In genomic region chr4:117654016-117654702, GRCm38 (mm10) we compare ENCODE assay signal across 11 mouse cellular contexts. TPM values are rescaled to one million over a fixed set of nuclear protein-coding genes. Genes with fewer than 3 reads are reported as not detected.
DNase-seq lines count a peak whose midpoint lies in the region; ATAC-seq lines count a peak whose summit lies in the region.
"Had no signal": no experiment of that assay in that cellular context is flagged by ENCODE, and none has a peak within 500 bp of the region (broad histone marks: within the 10 kb centered on the region; RNA-seq: fewer than 3 reads in every experiment).

No protein-coding gene starts in this region.

- WGBS in forebrain, embryonic 12.5 days: 7% methylated on average over 10 of the region's 10 CpGs
- 17% methylated on average over 10 of the region's 10 CpGs for WGBS in hindbrain, embryonic 16.5 days
- 9% methylated on average over 9 of the region's 10 CpGs for WGBS in midbrain, embryonic 16.5 days

- H3K27me3 ChIP-seq in forebrain, embryonic 12.5 days: no peaks in the 10 kb centered on the region
- no peaks in the 10 kb centered on the region for H3K27me3 ChIP-seq in hindbrain, embryonic 16.5 days (replicated peaks; ENCODE audit: control insufficient read depth, insufficient read depth, low read length)
- no peaks in the 10 kb centered on the region for H3K27me3 ChIP-seq in midbrain, embryonic 16.5 days (ENCODE audit: control insufficient read depth, insufficient read depth, low read depth, low read length)

- H3K27ac ChIP-seq in forebrain, embryonic 12.5 days: peak overlapping the region; percentile 89
- peak overlapping the region; percentile 6; the same call in 1 of the 2 replicates for H3K27ac ChIP-seq in hindbrain, embryonic 16.5 days (ENCODE audit: low read depth, low read length)
- peak overlapping the region; percentile 73 for H3K27ac ChIP-seq in midbrain, embryonic 16.5 days (ENCODE audit: low read length)

- ATAC-seq in forebrain, embryonic 12.5 days (ENCODE audit: low FRiP score): peak; percentile 39
- ATAC-seq in hindbrain, embryonic 16.5 days: peak; percentile 38; the same call in 1 of the 2 replicates
- peak; percentile 37; the same call in 1 of the 2 replicates for ATAC-seq in midbrain, embryonic 16.5 days
- no peak for ATAC-seq in CD4-positive, CD25-positive, alpha-beta regulatory T cell, adult 4 months
- ATAC-seq in granulocyte monocyte progenitor cell, adult 5-6 weeks (replicated peaks; ENCODE audit: poor library complexity, severe bottlenecking): no peak

- peaks cover 4% of the 10 kb centered on the region; the same call in 1 of the 2 replicates for H3K36me3 ChIP-seq in forebrain, embryonic 12.5 days (replicated peaks)
- H3K36me3 ChIP-seq in hindbrain, embryonic 16.5 days (ENCODE audit: control insufficient read depth, insufficient read depth, low read length): no peaks in the 10 kb centered on the region
- no peaks in the 10 kb centered on the region for H3K36me3 ChIP-seq in midbrain, embryonic 16.5 days (ENCODE audit: control insufficient read depth, insufficient read depth, low read length)

- H3K9me3 ChIP-seq in forebrain, embryonic 12.5 days: no peaks in the 10 kb centered on the region
- H3K9me3 ChIP-seq in hindbrain, embryonic 16.5 days (ENCODE audit: control insufficient read depth, low read length): no peaks in the 10 kb centered on the region
- H3K9me3 ChIP-seq in midbrain, embryonic 16.5 days (replicated peaks; ENCODE audit: control insufficient read depth, low read length, poor library complexity, severe bottlenecking): no peaks in the 10 kb centered on the region

- H3K4me1 ChIP-seq in forebrain, embryonic 12.5 days: peaks cover 87% of the 10 kb centered on the region
- peaks cover 10% of the 10 kb centered on the region for H3K4me1 ChIP-seq in hindbrain, embryonic 16.5 days (ENCODE audit: control insufficient read depth, insufficient read depth, low read depth, low read length)
- H3K4me1 ChIP-seq in midbrain, embryonic 16.5 days (ENCODE audit: control insufficient read depth, insufficient read depth, low read length): peaks cover 35% of the 10 kb centered on the region

- H3K4me2 ChIP-seq in forebrain, embryonic 12.5 days: peak overlapping the region; percentile 8; the same call in 1 of the 2 replicates
- H3K4me2 ChIP-seq in hindbrain, embryonic 16.5 days (ENCODE audit: low read length): no peak overlapping the region
- no peak overlapping the region for H3K4me2 ChIP-seq in midbrain, embryonic 16.5 days (ENCODE audit: low read length)

- intact Hi-C loops in left cerebral cortex, postnatal 4 days (cut with DNase I): no loop called here
- intact Hi-C loops in left cerebral cortex, postnatal 36 days (cut with DNase I): no loop called here

- peak; percentile 75 for DNase-seq in left cerebral cortex, postnatal 4 days
- no peak for DNase-seq in left cerebral cortex, postnatal 36 days (ENCODE audit: low spot score in 2 of 2)
- DNase-seq in testis, postnatal 10 days (ENCODE audit: low spot score): no peak
- DNase-seq: kidney, postnatal 10 days; lung, adult 18-20 months; right cerebral cortex, postnatal 25 days had no signal

- 0 out of 2 replicates have a peak overlapping the region, but pooled peaks have one; percentile 21 for H3K9ac ChIP-seq in forebrain, embryonic 12.5 days
- H3K9ac ChIP-seq in hindbrain, embryonic 16.5 days (ENCODE audit: low read depth, low read length): no peak overlapping the region
- H3K9ac ChIP-seq in midbrain, embryonic 16.5 days (ENCODE audit: low read depth, low read length): peak overlapping the region; percentile 0; the same call in 1 of the 2 replicates

- H3K4me3 ChIP-seq in forebrain, embryonic 12.5 days (replicated peaks): no peak overlapping the region
- no peak overlapping the region for H3K4me3 ChIP-seq in hindbrain, embryonic 16.5 days (ENCODE audit: low read length)
- H3K4me3 ChIP-seq in midbrain, embryonic 16.5 days (ENCODE audit: low read depth, low read length): no peak overlapping the region

RNA-seq across cellular contexts. Expression of gene Dmap1, which starts 27.9 kb away (rescaled TPM):
- total RNA-seq in left cerebral cortex, postnatal 4 days (2021): 10 to 100 TPM; 46.1 to 47.6 TPM
- 10 to 100 TPM; 37.9 to 41.1 TPM for total RNA-seq in left cerebral cortex, postnatal 36 days (2021)
- polyA plus RNA-seq in forebrain, embryonic 12.5 days (2016; fragmentation: Nextera tagmentation; extraction: Ambion mirVana): 73.1 and 76.4 TPM in 2 replicates
- 77.7 and 80.5 TPM in 2 replicates for polyA plus RNA-seq in hindbrain, embryonic 16.5 days (2015; fragmentation: Nextera tagmentation; extraction: Ambion mirVana)
- 81.9 and 83.3 TPM in 2 replicates for polyA plus RNA-seq in midbrain, embryonic 16.5 days (2015; fragmentation: Nextera tagmentation; extraction: Ambion mirVana)
- polyA plus RNA-seq in CD4-positive, CD25-positive, alpha-beta regulatory T cell, adult 4 months (2017; shearing (Covaris generic)): 10 to 100 TPM; 25.0 to 31.5 TPM
- total RNA-seq in granulocyte monocyte progenitor cell, adult 5-6 weeks (2014; fragmentation: Nextera tagmentation): 32.0 and 32.8 TPM in 2 replicates
- total RNA-seq in granulocyte monocyte progenitor cell, adult 5-6 weeks (2017): 26.2 and 27.8 TPM in 2 replicates

Comparison
In these comparisons a context has a peak if more than half of its experiments do, and no peak if none do; other contexts are left out.
1. ATAC-seq: peak in forebrain, embryonic 12.5 days (single experiment), hindbrain, embryonic 16.5 days (single experiment) and midbrain, embryonic 16.5 days (single experiment); none in CD4-positive, CD25-positive, alpha-beta regulatory T cell, adult 4 months (single experiment) and granulocyte monocyte progenitor cell, adult 5-6 weeks (single experiment).
2. H3K27ac ChIP-seq: peak in every context shown above with its lines; median percentile 89 in forebrain, embryonic 12.5 days; 73 in midbrain, embryonic 16.5 days; 6 in hindbrain, embryonic 16.5 days.